Mouse (Mus musculus): Measurements from ENCODE around the gene Camta1.

- TF ChIP-seq GATA1 (IDR thresholded peaks at IDR 0.05; ENCODE audit: low read length) (no peak), TAL1 (IDR thresholded peaks at IDR 0.05; ENCODE audit: low read length) (no peak)
Observed at GRCm38 (mm10) chr4:151666411-151666901, 195.2 kb downstream of the Camta1 start.
